8 mouse cellular contexts compared by ENCODE assay signal in the genomic region with DNA sequence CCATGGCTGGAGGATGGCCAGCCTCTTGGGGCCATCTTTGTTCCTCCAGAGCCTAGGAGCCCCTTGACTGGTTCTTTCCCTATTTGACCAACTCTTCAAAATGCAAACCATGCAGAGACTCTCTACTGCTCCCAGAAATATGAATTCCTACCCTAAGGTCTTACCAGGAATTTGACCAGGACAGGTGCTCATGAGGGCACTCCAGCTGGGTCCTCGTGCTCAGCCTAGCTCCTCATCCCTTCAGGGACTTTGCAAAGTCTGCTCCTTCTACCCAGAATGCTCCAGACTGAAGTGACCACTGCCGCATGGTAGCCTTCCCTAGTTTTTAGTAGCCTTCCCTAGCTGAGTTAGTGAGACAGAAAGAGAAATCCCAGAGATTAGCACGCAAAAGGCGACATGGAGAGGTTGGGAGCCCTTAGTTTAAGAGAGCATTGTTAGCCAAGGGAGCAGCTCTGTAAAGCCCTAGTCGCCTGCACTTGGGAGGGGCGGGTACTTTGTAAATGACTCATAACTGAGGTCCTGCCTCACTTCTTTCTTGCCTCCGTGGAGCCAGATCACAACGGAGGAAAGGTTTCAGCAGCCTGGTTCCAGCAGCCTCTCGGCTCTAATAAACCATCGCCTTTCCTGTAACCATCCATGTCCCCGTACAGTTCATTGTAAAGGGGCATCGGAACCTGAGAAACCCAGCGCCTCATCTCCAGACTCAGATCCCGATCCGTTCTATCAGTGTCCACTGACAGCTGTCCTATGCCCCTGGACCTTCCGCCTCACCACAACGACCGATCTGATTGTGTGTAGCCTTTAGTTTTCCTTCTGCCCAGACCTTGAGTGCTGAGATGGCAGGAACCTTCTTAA. TPM values are rescaled to one million over a fixed set of nuclear protein-coding genes. Genes with fewer than 3 reads are reported as not detected.
DNase-seq lines count a peak whose midpoint lies in the region; ATAC-seq and TF ChIP-seq lines count a peak whose summit lies in the region.

No protein-coding gene starts in this region.

- H3K27ac ChIP-seq in lung, embryonic 15.5 days, result 0 out of 2 replicates have a peak overlapping the region, but pooled peaks have one; percentile 8
- H3K27ac ChIP-seq in embryonic fibroblast, embryonic 13.5 days (ENCODE audit: insufficient read depth, low read length), result no peak overlapping the region
- no peak overlapping the region for H3K27ac ChIP-seq in intestine, postnatal 0 days (ENCODE audit: low read depth, low read length)
- no peak overlapping the region for H3K27ac ChIP-seq in stomach, embryonic 14.5 days (ENCODE audit: low read length)

- H3K4me1 ChIP-seq in lung, embryonic 15.5 days, result peaks cover 47% of the 10 kb centered on the region
- H3K4me1 ChIP-seq in embryonic fibroblast, embryonic 13.5 days (ENCODE audit: control insufficient read depth, insufficient read depth, low read length), result 0 out of 2 replicates have a peak, but pooled peaks cover 2% of the 10 kb centered on the region
- H3K4me1 ChIP-seq in intestine, postnatal 0 days (replicated peaks; ENCODE audit: control insufficient read depth, insufficient read depth, low read length), result 0 out of 2 replicates have a peak, but pooled peaks cover 6% of the 10 kb centered on the region
- peaks cover 19% of the 10 kb centered on the region; the same call in 1 of the 2 replicates for H3K4me1 ChIP-seq in stomach, embryonic 14.5 days (ENCODE audit: control insufficient read depth, insufficient read depth, low read length)

- no peaks in the 10 kb centered on the region for H3K36me3 ChIP-seq in lung, embryonic 15.5 days
- H3K36me3 ChIP-seq in intestine, postnatal 0 days (ENCODE audit: control insufficient read depth, insufficient read depth), result no peaks in the 10 kb centered on the region
- no peaks in the 10 kb centered on the region for H3K36me3 ChIP-seq in stomach, embryonic 14.5 days (ENCODE audit: control insufficient read depth, insufficient read depth, low read length)

- no peak overlapping the region for H3K9ac ChIP-seq in lung, embryonic 15.5 days
- no peak overlapping the region for H3K9ac ChIP-seq in intestine, postnatal 0 days (ENCODE audit: low read depth, low read length)
- no peak overlapping the region for H3K9ac ChIP-seq in stomach, embryonic 14.5 days (replicated peaks; ENCODE audit: low read depth, low read length)

- ATAC-seq in lung, embryonic 15.5 days (ENCODE audit: borderline replicate concordance, extremely low read depth, low FRiP score, low TSS enrichment), result no peak
- no peak for ATAC-seq in intestine, postnatal 0 days
- ATAC-seq in stomach, embryonic 14.5 days (ENCODE audit: insufficient number of reproducible peaks, insufficient read depth, low FRiP score, low read depth), result no peak

- DNase-seq in lung, postnatal 4 days, result no peak
- DNase-seq in layer of hippocampus, adult 11-12 months (ENCODE audit: low spot score), result no peak
- no peak for DNase-seq in frontal cortex, adult 2 months (ENCODE audit: extremely low spot score in 1 of 2, low spot score in 1 of 2)
- DNase-seq in thymus, postnatal 0 days (ENCODE audit: low spot score), result no peak

- TF ChIP-seq CTCF in embryonic fibroblast, embryonic 13.5 days (IDR thresholded peaks at IDR 0.05; ENCODE audit: borderline replicate concordance, insufficient read depth, low read length), result no peak
- TF ChIP-seq CTCF in intestine, postnatal 0 days (IDR thresholded peaks at IDR 0.05; ENCODE audit: low read depth), result no peak

- H3K4me3 ChIP-seq in lung, embryonic 15.5 days, result no peak overlapping the region
- H3K4me3 ChIP-seq in embryonic fibroblast, embryonic 13.5 days (ENCODE audit: insufficient read depth, low read length), result 0 out of 2 replicates have a peak overlapping the region, but pooled peaks have one; percentile 2
- H3K4me3 ChIP-seq in intestine, postnatal 0 days (ENCODE audit: low read depth, low read length), result 0 out of 2 replicates have a peak overlapping the region, but pooled peaks have one; percentile 40
- no peak overlapping the region for H3K4me3 ChIP-seq in stomach, embryonic 14.5 days (ENCODE audit: low read depth, low read length)

- H3K4me2 ChIP-seq in lung, embryonic 15.5 days, result peak overlapping the region; percentile 67
- H3K4me2 ChIP-seq in intestine, postnatal 0 days (replicated peaks; ENCODE audit: low read depth), result peak overlapping the region; percentile 27; the same call in 1 of the 2 replicates
- peak overlapping the region; percentile 71; the same call in 1 of the 2 replicates for H3K4me2 ChIP-seq in stomach, embryonic 14.5 days (replicated peaks; ENCODE audit: low read depth, low read length)

- 24% methylated on average over 18 of the region's 18 CpGs for WGBS in lung, embryonic 15.5 days
- WGBS in intestine, postnatal 0 days, result 33% methylated on average over 18 of the region's 18 CpGs
- WGBS in stomach, embryonic 14.5 days, result 29% methylated on average over 18 of the region's 18 CpGs

- no peaks in the 10 kb centered on the region for H3K9me3 ChIP-seq in lung, embryonic 15.5 days
- H3K9me3 ChIP-seq in intestine, postnatal 0 days (ENCODE audit: control insufficient read depth), result no peaks in the 10 kb centered on the region
- H3K9me3 ChIP-seq in stomach, embryonic 14.5 days (ENCODE audit: control insufficient read depth, low read depth, low read length), result no peaks in the 10 kb centered on the region

- TF ChIP-seq POLR2A in embryonic fibroblast, embryonic 13.5 days (IDR thresholded peaks at IDR 0.05; ENCODE audit: low read depth, low read length), result no peak

- H3K27me3 ChIP-seq in lung, embryonic 15.5 days, result peaks cover 61% of the 10 kb centered on the region
- H3K27me3 ChIP-seq in intestine, postnatal 0 days (replicated peaks; ENCODE audit: control insufficient read depth, insufficient read depth, low read length), result peaks cover 37% of the 10 kb centered on the region
- peaks cover 32% of the 10 kb centered on the region for H3K27me3 ChIP-seq in stomach, embryonic 14.5 days (ENCODE audit: control insufficient read depth, insufficient read depth, low read length)

RNA-seq across cellular contexts. Expression of gene Ptgs1, which starts 28.2 kb away (rescaled TPM):
- polyA plus RNA-seq in lung, embryonic 15.5 days (2015; fragmentation: Nextera tagmentation; extraction: Ambion mirVana), result 48.9 and 54.9 TPM in 2 replicates
- polyA plus RNA-seq in embryonic fibroblast, embryonic 13.5 days (2011; ENCODE audit: insufficient read length, low read depth, missing spikeins), result 22.5 and 33.7 TPM in 2 replicates
- polyA plus RNA-seq in intestine, postnatal 0 days (2015; fragmentation: Nextera tagmentation; extraction: Ambion mirVana), result 29.5 and 31.0 TPM in 2 replicates
- 30.7 and 34.1 TPM in 2 replicates for polyA plus RNA-seq in stomach, embryonic 14.5 days (2014; fragmentation: Nextera tagmentation; extraction: Ambion mirVana)
- 14.1 and 16.0 TPM in 2 replicates for polyA plus RNA-seq in frontal cortex, adult 2 months (2012; rRNA removed)
- polyA plus RNA-seq in thymus, postnatal 0 days (2015; fragmentation: Nextera tagmentation; extraction: Ambion mirVana), result 9.4 and 9.6 TPM in 2 replicates

Comparison
In these comparisons a context has a peak if more than half of its experiments do, and no peak if none do; other contexts are left out.
1. H3K4me3 ChIP-seq: peak in embryonic fibroblast, embryonic 13.5 days (single experiment) and intestine, postnatal 0 days (single experiment); none in lung, embryonic 15.5 days (single experiment) and stomach, embryonic 14.5 days (single experiment).
2. Peak in every context shown above with its lines, with median percentiles within 50 percentile points of each other: H3K4me2 ChIP-seq.